Mouse (Mus musculus): Measurements from ENCODE around the gene Zmiz1.
A peak's percentile ranks its signal among the peaks of the same experiment; 100 is the strongest.

The Zmiz1 gene

GRCm38 (mm10) chr14:25474017-25474416, 15.0 kb downstream of the Zmiz1 start:
- DNase-seq: no peak

GRCm38 (mm10) chr14:25474732-25475131, 15.7 kb downstream of the Zmiz1 start:
- DNase-seq: no peak

- DNase-seq: no peak
Measured at GRCm38 (mm10) chr14:25476048-25476447, 17.1 kb downstream of the Zmiz1 start.

- DNase-seq: no peak
Measured at GRCm38 (mm10) chr14:25476453-25476852, 17.5 kb downstream of the Zmiz1 start.

GRCm38 (mm10) chr14:25477268-25477667, 18.3 kb downstream of the Zmiz1 start:
- DNase-seq: no peak

- DNase-seq: no peak
Measured at GRCm38 (mm10) chr14:25478257-25478656, 19.3 kb downstream of the Zmiz1 start.

GRCm38 (mm10) chr14:25478755-25479154, 19.8 kb downstream of the Zmiz1 start:
- no peak for DNase-seq

GRCm38 (mm10) chr14:25479841-25480252, 20.9 kb downstream of the Zmiz1 start:
- peak; percentile 76 for DNase-seq

- DNase-seq: no peak
Measured at GRCm38 (mm10) chr14:25480443-25480842, 21.5 kb downstream of the Zmiz1 start.

GRCm38 (mm10) chr14:25480916-25481666, 22.1 kb downstream of the Zmiz1 start:
- DNase-seq: peak; percentile 82

GRCm38 (mm10) chr14:25481667-25482331, 22.8 kb downstream of the Zmiz1 start:
- DNase-seq: no peak

GRCm38 (mm10) chr14:25482404-25482803, 23.4 kb downstream of the Zmiz1 start:
- DNase-seq: no peak

GRCm38 (mm10) chr14:25483285-25483684, 24.3 kb downstream of the Zmiz1 start:
- DNase-seq: no peak

GRCm38 (mm10) chr14:25484049-25484448, 25.1 kb downstream of the Zmiz1 start:
- DNase-seq: no peak

GRCm38 (mm10) chr14:25486220-25486619, 27.2 kb downstream of the Zmiz1 start:
- no peak for DNase-seq

- DNase-seq: no peak
Measured at GRCm38 (mm10) chr14:25486742-25487469, 27.9 kb downstream of the Zmiz1 start.

- no peak for DNase-seq
Measured at GRCm38 (mm10) chr14:25487470-25487955, 28.5 kb downstream of the Zmiz1 start.

GRCm38 (mm10) chr14:25488097-25488613, 29.2 kb downstream of the Zmiz1 start:
- DNase-seq: no peak

- peak; percentile 45 for DNase-seq
Measured at GRCm38 (mm10) chr14:25489336-25490078, 30.5 kb downstream of the Zmiz1 start.

GRCm38 (mm10) chr14:25491961-25492360, 33.0 kb downstream of the Zmiz1 start:
- DNase-seq: no peak

- DNase-seq: peak; percentile 47
Measured at GRCm38 (mm10) chr14:25492567-25493279, 33.7 kb downstream of the Zmiz1 start.
